Mouse (Mus musculus) intestine, embryonic 14.5 days (tissue): ENCODE results near the gene Dlgap5. TPM values are rescaled to one million over a fixed set of nuclear protein-coding genes. Genes with fewer than 3 reads are reported as not detected.

Experiments used
- ATAC-seq: fragments of 200-750 bp; cut with Nextera tagmentation; replicated peaks from 2 replicates; pipeline ENCODE4 v1.8.0; 2017; ENCODE audit warnings: low read depth, moderate number of reproducible peaks, moderate TSS enrichment, moderate library complexity; ENCODE audit not compliant: low FRiP score, low TSS enrichment
- DNase-seq: peaks from one replicate; pipeline ENCODE4 v3.0.0-alpha.2; 2018; ENCODE audit warnings: low spot score
- H3K27ac ChIP-seq: fragments of 300-500 bp; sonication (generic); 2 replicates; pipeline ENCODE4 v1.5.1; 2014; ENCODE audit warnings: low read depth, mild to moderate bottlenecking, control low read depth
- H3K27me3 ChIP-seq: fragments of 300-500 bp; sonication (generic); replicated peaks from 2 replicates; pipeline ENCODE4 v1.6.1; 2014; ENCODE audit warnings: low read length, control low read depth; ENCODE audit not compliant: control insufficient read depth, insufficient read depth
- H3K36me3 ChIP-seq: fragments of 300-500 bp; sonication (generic); 2 replicates; pipeline ENCODE4 v1.6.1; 2014; ENCODE audit warnings: low read length, control low read depth; ENCODE audit not compliant: control insufficient read depth, insufficient read depth
- H3K4me1 ChIP-seq: fragments of 300-500 bp; sonication (generic); replicated peaks from 2 replicates; pipeline ENCODE4 v1.6.1; 2014; ENCODE audit warnings: low read length, control low read depth, mixed read lengths; ENCODE audit not compliant: control insufficient read depth, insufficient read depth
- H3K4me2 ChIP-seq: fragments of 300-500 bp; sonication (generic); 2 replicates; pipeline ENCODE4 v1.6.1; 2014; ENCODE audit warnings: low read length
- H3K4me3 ChIP-seq: fragments of 300-500 bp; sonication (generic); 2 replicates; pipeline ENCODE4 v1.5.1; 2014; ENCODE audit warnings: low read depth, low read length, control low read depth, mixed read lengths
- H3K9ac ChIP-seq: fragments of 300-500 bp; sonication (generic); 2 replicates; pipeline ENCODE4 v1.6.1; 2014; ENCODE audit warnings: mild to moderate bottlenecking, low read length
- H3K9me3 ChIP-seq: fragments of 300-500 bp; sonication (generic); 2 replicates; pipeline ENCODE4 v1.6.1; 2016; ENCODE audit warnings: low read length, control low read depth; ENCODE audit not compliant: control insufficient read depth
- WGBS: fragments of 180-500 bp; shearing (Covaris S2); extraction: QIAGEN DNeasy Blood & Tissue Kit; methylation state at CpG from one replicate; pipeline ENCODE4 v1.1.7; 2014; 5-methylcytosine and 5-hydroxymethylcytosine counted together
- polyA plus RNA-seq: library from polyadenylated mRNA; unstranded; fragments of >200 nt; fragmentation: Nextera tagmentation; extraction: Ambion mirVana; gene quantifications from 2 replicates; pipeline ENCODE4 v1.2.1, GENCODE M21; 2014

Gene Dlgap5
- polyA plus RNA-seq, 1 experiment from 2014 or later = 39.5 TPM

GRCm38 (mm10) chr14:47383911-47384310, 34.3 kb downstream of the Dlgap5 start:
- Histone ChIP-seq H3K4me3 (no peak overlapping the region), H3K27me3 (no peaks in the 10 kb centered on the region), H3K9ac (no peak overlapping the region), H3K4me2 (no peak overlapping the region), H3K36me3 (peaks cover 31% of the 10 kb centered on the region), H3K27ac (no peak overlapping the region), H3K4me1 (no peaks in the 10 kb centered on the region), H3K9me3 (no peaks in the 10 kb centered on the region)
- DNase-seq = no peak
- ATAC-seq = no peak
- 88% methylated on average over 7 of the region's 7 CpGs for WGBS

- H3K4me3 ChIP-seq = no peak overlapping the region
- 82% methylated on average over 7 of the region's 7 CpGs for WGBS
- no peaks in the 10 kb centered on the region for H3K36me3 ChIP-seq
- no peak overlapping the region for H3K9ac ChIP-seq
- H3K4me1 ChIP-seq = peaks cover 10% of the 10 kb centered on the region; the same call in 1 of the 2 replicates
- ATAC-seq = no peak
- no peaks in the 10 kb centered on the region for H3K9me3 ChIP-seq
- no peak overlapping the region for H3K4me2 ChIP-seq
- H3K27ac ChIP-seq = no peak overlapping the region
- no peak for DNase-seq
- peaks cover 13% of the 10 kb centered on the region for H3K27me3 ChIP-seq
These were observed 39.9 kb downstream of the Dlgap5 start for GRCm38 (mm10) chr14:47378336-47378735.

- Histone ChIP-seq H3K4me3 (no peak overlapping the region), H3K27ac (no peak overlapping the region), H3K9ac (no peak overlapping the region), H3K9me3 (no peaks in the 10 kb centered on the region), H3K4me2 (no peak overlapping the region), H3K4me1 (peaks cover 13% of the 10 kb centered on the region; the same call in 1 of the 2 replicates), H3K36me3 (no peaks in the 10 kb centered on the region), H3K27me3 (peaks cover 22% of the 10 kb centered on the region)
- DNase-seq = no peak
- WGBS = 75% methylated on average over 2 of the region's 2 CpGs
- ATAC-seq = no peak
These were observed 41.7 kb downstream of the Dlgap5 start for GRCm38 (mm10) chr14:47376526-47376925.

GRCm38 (mm10) chr14:47373728-47374678, 44.2 kb downstream of the Dlgap5 start:
- ATAC-seq = peak; percentile 45; the same call in 1 of the 2 replicates
- no peaks in the 10 kb centered on the region for H3K36me3 ChIP-seq
- peaks cover 22% of the 10 kb centered on the region for H3K27me3 ChIP-seq
- H3K4me2 ChIP-seq = peak overlapping the region; percentile 46
- H3K4me3 ChIP-seq = peak overlapping the region; percentile 25
- no peaks in the 10 kb centered on the region for H3K9me3 ChIP-seq
- no peak overlapping the region for H3K27ac ChIP-seq
- WGBS = 12% methylated on average over 49 of the region's 49 CpGs
- DNase-seq = peak; percentile 63
- no peak overlapping the region; the same call in 1 of the 2 replicates for H3K9ac ChIP-seq
- H3K4me1 ChIP-seq = peaks cover 13% of the 10 kb centered on the region; the same call in 1 of the 2 replicates

GRCm38 (mm10) chr14:47371689-47372088, 46.5 kb downstream of the Dlgap5 start:
- Histone ChIP-seq H3K4me2 (no peak overlapping the region), H3K27ac (no peak overlapping the region), H3K4me3 (no peak overlapping the region), H3K27me3 (peaks cover 22% of the 10 kb centered on the region), H3K4me1 (peaks cover 13% of the 10 kb centered on the region; the same call in 1 of the 2 replicates), H3K9ac (no peak overlapping the region), H3K36me3 (no peaks in the 10 kb centered on the region), H3K9me3 (no peaks in the 10 kb centered on the region)
- DNase-seq = no peak
- peak; percentile 79 for ATAC-seq
- 64% methylated on average over 6 of the region's 6 CpGs for WGBS

- no peaks in the 10 kb centered on the region for H3K9me3 ChIP-seq
- no peak overlapping the region for H3K4me2 ChIP-seq
- no peaks in the 10 kb centered on the region for H3K36me3 ChIP-seq
- DNase-seq (no peak), ATAC-seq (no peak)
- no peak overlapping the region for H3K4me3 ChIP-seq
- 81% methylated on average over 3 of the region's 3 CpGs for WGBS
- no peak overlapping the region for H3K9ac ChIP-seq
- peaks cover 13% of the 10 kb centered on the region; the same call in 1 of the 2 replicates for H3K4me1 ChIP-seq
- peaks cover 22% of the 10 kb centered on the region for H3K27me3 ChIP-seq
- H3K27ac ChIP-seq = no peak overlapping the region
These were observed 47.4 kb downstream of the Dlgap5 start for GRCm38 (mm10) chr14:47370790-47371189.

GRCm38 (mm10) chr14:47369741-47370140, 48.5 kb downstream of the Dlgap5 start:
- Histone ChIP-seq H3K36me3 (no peaks in the 10 kb centered on the region), H3K9me3 (no peaks in the 10 kb centered on the region), H3K4me1 (peaks cover 13% of the 10 kb centered on the region; the same call in 1 of the 2 replicates), H3K27me3 (peaks cover 22% of the 10 kb centered on the region), H3K4me2 (no peak overlapping the region), H3K4me3 (no peak overlapping the region), H3K27ac (no peak overlapping the region), H3K9ac (no peak overlapping the region)
- ATAC-seq (no peak), DNase-seq (no peak)
- WGBS = 87% methylated on average over 5 of the region's 5 CpGs

GRCm38 (mm10) chr14:47367461-47367860, 50.7 kb downstream of the Dlgap5 start, which contains the start of gene Lgals3:
Lgals3 (plus strand) TSS chr14:47367751.
- H3K4me2 ChIP-seq = peak within 1 kb of the TSS; percentile 2; the same call in 1 of the 2 replicates
- peak; percentile 67 for ATAC-seq
- peaks cover 1% of the 10 kb centered on the region; the same call in 1 of the 2 replicates for H3K27me3 ChIP-seq
- H3K4me1 ChIP-seq = 0 out of 2 replicates have a peak, but pooled peaks cover 2% of the 10 kb centered on the region
- no peak within 1 kb of the TSS for H3K9ac ChIP-seq
- H3K36me3 ChIP-seq = no peaks in the 10 kb centered on the region
- 36% methylated on average over 9 of the region's 9 CpGs for WGBS
- H3K9me3 ChIP-seq = no peaks in the 10 kb centered on the region
- no peak within 1 kb of the TSS for H3K4me3 ChIP-seq
- DNase-seq = peak; percentile 74
- H3K27ac ChIP-seq = no peak within 1 kb of the TSS
